Mouse (Mus musculus): ENCODE results near the gene Rap1b.

DNA sequence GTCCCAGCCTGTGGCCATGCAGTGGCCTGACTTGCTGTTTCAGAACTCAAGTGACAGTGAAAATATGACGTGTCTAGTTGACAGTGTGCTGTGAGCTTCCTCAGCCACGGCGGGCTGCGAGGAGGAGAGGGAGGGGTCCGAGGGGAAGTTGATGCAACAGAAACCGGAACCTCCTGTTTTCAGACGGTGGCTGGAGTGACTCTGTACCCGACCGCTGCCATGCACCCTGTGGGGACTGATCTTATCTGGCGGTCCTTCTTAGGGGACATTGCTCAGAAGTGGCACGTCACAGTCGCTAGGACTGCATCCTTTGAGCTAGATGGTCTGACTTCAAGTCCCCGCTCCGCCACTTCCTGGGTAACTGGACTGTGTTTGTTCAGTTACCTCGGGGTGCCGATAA is 15.1 kb upstream of the Rap1b start:
- TF ChIP-seq POLR2A (IDR thresholded peaks at IDR 0.05; ENCODE audit: insufficient read depth, low read length), result no peak
- TF ChIP-seq CTCF (IDR thresholded peaks at IDR 0.05; ENCODE audit: low read depth, low read length), result no peak
- TF ChIP-seq EP300 (IDR thresholded peaks at IDR 0.05; ENCODE audit: insufficient read depth, low read depth, low read length), result no peak

All from ES-Bruce4 (cell line).